Mouse (Mus musculus) testis, postnatal 14 days (tissue): ENCODE data around the gene C87499.
A peak's percentile ranks its signal among the peaks of the same experiment; 100 is the strongest.

Experiments used
- DNase-seq: peaks from one replicate; pipeline ENCODE4 v3.0.0; 2021; ENCODE audit warnings: low spot score

The C87499 gene

GRCm38 (mm10) chr4:88634311-88634710 lies at the start of gene C87499:
TSS of gene C87499 (minus strand) at chr4:88634411.
- no peak for DNase-seq

GRCm38 (mm10) chr4:88683812-88684211 lies 49.6 kb upstream of the C87499 start, which contains the start of gene Ifna2:
TSS of gene Ifna2 (minus strand) at chr4:88683912.
- no peak for DNase-seq

- no peak for DNase-seq
Measured at GRCm38 (mm10) chr4:88681353-88681752, 47.1 kb upstream of the C87499 start.

- no peak for DNase-seq
Measured at GRCm38 (mm10) chr4:88680362-88680761, 46.2 kb upstream of the C87499 start.

- no peak for DNase-seq
Measured at GRCm38 (mm10) chr4:88676824-88677223, 42.6 kb upstream of the C87499 start, which contains the start of gene Ifna16. TSS of gene Ifna16 (minus strand) at chr4:88676924.

GRCm38 (mm10) chr4:88655461-88655860 lies 21.2 kb upstream of the C87499 start:
- DNase-seq: no peak

- DNase-seq: no peak
Measured at GRCm38 (mm10) chr4:88653644-88654043, 19.4 kb upstream of the C87499 start.

GRCm38 (mm10) chr4:88644359-88644758 lies 10.1 kb upstream of the C87499 start, which contains the start of gene Ifna13:
TSS of gene Ifna13 (minus strand) at chr4:88644459.
- DNase-seq: no peak

- no peak for DNase-seq
Measured at GRCm38 (mm10) chr4:88642526-88642925, 8.3 kb upstream of the C87499 start.

- peak; percentile 80 for DNase-seq
Measured at GRCm38 (mm10) chr4:88641077-88641831, 7.0 kb upstream of the C87499 start.

- DNase-seq: no peak
Measured at GRCm38 (mm10) chr4:88640704-88641076, 6.5 kb upstream of the C87499 start.

GRCm38 (mm10) chr4:88603276-88603675 lies 30.9 kb downstream of the C87499 start, which contains the start of gene Ifna12:
TSS of gene Ifna12 (minus strand) at chr4:88603376.
- no peak for DNase-seq

- DNase-seq: no peak
Measured at GRCm38 (mm10) chr4:88592285-88592684, 41.9 kb downstream of the C87499 start, which contains the start of gene Ifna9. TSS of gene Ifna9 (minus strand) at chr4:88592385.
